Mouse (Mus musculus) midbrain, embryonic 15.5 days (tissue): Measurements from ENCODE around the gene Zfp273. TPM values are rescaled to one million over a fixed set of nuclear protein-coding genes. Genes with fewer than 3 reads are reported as not detected.
"Not testable (repeated sequence)": the region's sequence is repeated elsewhere in the genome, so short reads cannot be mapped to it uniquely, and the experiment has no call there.

Source experiments
- ATAC-seq: fragments of 200-750 bp; cut with Nextera tagmentation; replicated peaks from 2 replicates; pipeline ENCODE4 v1.8.0; 2017; ENCODE audit warnings: moderate TSS enrichment
- H3K27ac ChIP-seq: fragments of 300-500 bp; sonication (generic); 2 replicates; pipeline ENCODE4 v1.5.1; 2015; ENCODE audit warnings: mild to moderate bottlenecking, inconsistent platforms
- H3K27me3 ChIP-seq: fragments of 300-500 bp; sonication (generic); replicated peaks from 2 replicates; pipeline ENCODE4 v1.6.1; 2015; ENCODE audit warnings: inconsistent platforms
- H3K36me3 ChIP-seq: fragments of 300-500 bp; sonication (generic); replicated peaks from 2 replicates; pipeline ENCODE4 v1.6.1; 2015; ENCODE audit warnings: inconsistent platforms
- H3K4me1 ChIP-seq: fragments of 300-500 bp; sonication (generic); 2 replicates; pipeline ENCODE4 v1.6.1; 2015; ENCODE audit warnings: inconsistent platforms
- H3K4me2 ChIP-seq: fragments of 300-500 bp; sonication (generic); 2 replicates; pipeline ENCODE4 v1.6.1; 2015; ENCODE audit warnings: inconsistent platforms, mild to moderate bottlenecking, moderate library complexity
- H3K4me3 ChIP-seq: fragments of 300-500 bp; sonication (generic); 2 replicates; pipeline ENCODE4 v1.5.1; 2015; ENCODE audit warnings: mild to moderate bottlenecking, inconsistent platforms
- H3K9ac ChIP-seq: fragments of 300-500 bp; sonication (generic); 2 replicates; pipeline ENCODE4 v1.6.1; 2015; ENCODE audit warnings: mild to moderate bottlenecking, inconsistent platforms
- H3K9me3 ChIP-seq: fragments of 300-500 bp; sonication (generic); 2 replicates; pipeline ENCODE4 v1.6.1; 2016; ENCODE audit warnings: inconsistent platforms
- WGBS: fragments of 180-500 bp; shearing (Covaris S2); methylation state at CpG from one replicate; pipeline ENCODE4 v1.1.7; 2015; ENCODE audit warnings: mixed read lengths; 5-methylcytosine and 5-hydroxymethylcytosine counted together
- polyA plus RNA-seq: library from polyadenylated mRNA; unstranded; fragments of >200 nt; fragmentation: Nextera tagmentation; extraction: Ambion mirVana; gene quantifications from 2 replicates; pipeline ENCODE4 v1.2.1, GENCODE M21; 2015

Gene Zfp273
- 14.4 and 14.5 TPM in 2 replicates for polyA plus RNA-seq

- peak within 1 kb of the TSS; percentile 91 for H3K27ac ChIP-seq
- peaks cover 3% of the 10 kb centered on the region for H3K9me3 ChIP-seq
- H3K9ac ChIP-seq = peak within 1 kb of the TSS; percentile 74
- H3K36me3 ChIP-seq = peaks cover 6% of the 10 kb centered on the region; the same call in 1 of the 2 replicates
- no peaks in the 10 kb centered on the region for H3K27me3 ChIP-seq
- peak within 1 kb of the TSS; percentile 69 for H3K4me2 ChIP-seq
- WGBS = 4% methylated on average over 31 of the region's 31 CpGs
- peak; percentile 97 for ATAC-seq
- H3K4me3 ChIP-seq = peak within 1 kb of the TSS; percentile 95
- peaks cover 6% of the 10 kb centered on the region; the same call in 1 of the 2 replicates for H3K4me1 ChIP-seq
Measured at GRCm38 (mm10) chr13:67813710-67814660, at the start of gene Zfp273. Gene Zfp273, plus strand, starts transcription at chr13:67813740.

DNA sequence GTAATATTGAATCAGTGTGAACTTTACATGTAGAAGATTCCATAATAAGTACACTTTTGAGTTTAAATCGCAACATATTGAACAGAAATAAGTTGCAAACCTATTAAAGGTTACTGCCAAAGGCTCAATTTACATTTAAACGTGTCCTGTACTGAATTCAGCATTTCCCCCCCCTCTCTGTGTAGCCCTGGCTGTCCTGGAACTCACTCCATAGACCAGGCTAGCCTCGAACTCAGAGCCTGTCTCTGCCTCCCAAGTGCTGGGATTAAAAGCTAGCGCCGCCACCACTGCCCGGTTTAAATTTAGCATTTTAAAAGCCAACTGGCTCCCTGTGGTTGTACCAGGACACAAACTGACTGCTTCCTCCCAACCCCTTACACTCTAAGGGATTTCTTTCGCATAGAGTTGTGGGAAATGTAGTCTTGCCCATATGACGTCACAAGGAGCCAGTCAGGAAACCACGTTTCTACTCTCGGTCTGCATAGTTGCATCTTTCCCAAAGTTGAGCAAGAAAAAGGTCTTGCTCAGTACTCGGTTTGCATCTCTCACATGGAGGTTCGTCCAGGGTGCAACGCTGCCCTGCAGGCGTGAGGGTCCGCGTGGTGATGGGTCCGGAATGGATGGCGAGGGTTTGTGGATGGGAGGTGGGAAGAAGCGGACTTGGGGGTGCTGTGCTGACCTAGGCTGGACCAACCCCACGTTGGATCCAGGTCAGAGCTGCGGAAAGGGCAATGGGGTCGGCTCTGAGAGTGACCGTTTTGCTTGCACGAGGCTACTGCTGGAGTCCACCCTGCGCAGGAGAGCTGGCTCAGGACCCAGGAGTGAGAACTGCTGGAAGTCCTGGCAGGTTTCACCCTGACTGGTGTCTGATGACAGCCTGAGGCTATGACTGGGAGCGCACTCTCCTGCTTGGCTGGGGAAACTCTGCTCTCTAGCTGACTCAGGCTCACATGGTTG, 34.0 kb upstream of the Zfp273 start, which contains the start of gene Zfp493:
Gene Zfp493, plus strand, starts transcription at position 429 of the 957 bp plus-strand sequence.
- peak within 1 kb of the TSS; percentile 43 for H3K27ac ChIP-seq
- peak within 1 kb of the TSS; percentile 62 for H3K4me3 ChIP-seq
- ATAC-seq = peak; percentile 98

DNA sequence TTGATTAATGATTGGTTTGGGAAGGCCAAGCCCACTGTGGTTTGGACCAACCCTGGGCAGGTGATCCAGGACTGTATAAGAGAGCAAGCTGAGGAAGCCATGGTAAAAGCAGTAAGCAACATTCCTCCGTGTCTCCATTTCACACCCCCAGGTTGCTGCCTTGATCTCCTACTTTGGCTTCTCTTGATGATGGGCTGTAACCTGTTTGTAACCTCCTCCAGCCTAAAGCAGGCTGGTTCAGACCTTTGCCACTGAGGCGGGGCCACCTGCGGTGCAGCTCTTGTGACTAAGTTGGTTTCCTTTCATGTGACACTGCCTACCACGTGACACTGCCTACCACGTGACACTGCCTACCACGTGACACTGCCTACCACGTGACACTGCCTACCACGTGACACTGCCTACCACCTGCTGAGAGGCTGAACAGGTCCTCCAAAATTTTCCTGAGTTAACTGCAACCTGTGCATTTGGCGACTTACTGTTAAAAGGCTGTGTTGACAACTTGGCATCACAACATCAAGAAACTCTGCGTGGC, 21.6 kb upstream of the Zfp273 start:
- no peaks in the 10 kb centered on the region for H3K27me3 ChIP-seq
- no peak overlapping the region for H3K4me3 ChIP-seq
- H3K4me2 ChIP-seq = no peak overlapping the region
- no peaks in the 10 kb centered on the region for H3K36me3 ChIP-seq
- no peaks in the 10 kb centered on the region for H3K4me1 ChIP-seq
- no peak overlapping the region for H3K27ac ChIP-seq
- WGBS = 94% methylated on average over 10 of the region's 10 CpGs
- no peaks in the 10 kb centered on the region; the same call in 1 of the 2 replicates for H3K9me3 ChIP-seq
- ATAC-seq = no peak
- no peak overlapping the region for H3K9ac ChIP-seq

More for the DNA sequence above, 34.0 kb upstream of the Zfp273 start, which contains the start of gene Zfp493:
- Histone ChIP-seq H3K9ac (peak within 1 kb of the TSS; percentile 64), H3K4me1 (peaks cover 6% of the 10 kb centered on the region), H3K27me3 (no peaks in the 10 kb centered on the region), H3K4me2 (peak within 1 kb of the TSS; percentile 76), H3K36me3 (no peaks in the 10 kb centered on the region), H3K9me3 (no peaks in the 10 kb centered on the region)
- 8% methylated on average over 26 of the region's 26 CpGs for WGBS

DNA sequence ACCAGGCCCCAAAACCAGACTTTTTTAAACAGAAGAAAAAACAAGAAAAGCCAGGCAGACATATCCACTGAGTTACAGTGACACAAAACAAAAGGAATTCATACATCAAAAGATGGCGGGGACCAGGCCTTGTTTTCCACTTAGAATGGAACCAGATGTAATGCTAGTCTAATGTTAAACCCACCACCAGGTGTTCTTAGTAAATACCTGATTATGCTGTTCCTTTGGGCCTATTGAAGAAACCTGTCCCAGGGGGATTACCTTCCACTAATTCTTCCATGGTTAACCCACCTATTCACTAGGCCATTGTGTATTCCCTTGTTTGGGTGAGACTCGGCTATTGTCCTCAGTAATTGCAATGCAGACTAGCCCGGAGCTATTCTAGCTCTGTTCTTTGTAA, 14.9 kb upstream of the Zfp273 start:
- ATAC-seq = no peak
- Histone ChIP-seq H3K9me3 (no peaks in the 10 kb centered on the region), H3K27ac (no peak overlapping the region), H3K36me3 (no peaks in the 10 kb centered on the region), H3K27me3 (no peaks in the 10 kb centered on the region), H3K4me3 (no peak overlapping the region), H3K9ac (no peak overlapping the region), H3K4me2 (no peak overlapping the region), H3K4me1 (no peaks in the 10 kb centered on the region)
- WGBS = 58% methylated on average over 3 of the region's 3 CpGs

DNA sequence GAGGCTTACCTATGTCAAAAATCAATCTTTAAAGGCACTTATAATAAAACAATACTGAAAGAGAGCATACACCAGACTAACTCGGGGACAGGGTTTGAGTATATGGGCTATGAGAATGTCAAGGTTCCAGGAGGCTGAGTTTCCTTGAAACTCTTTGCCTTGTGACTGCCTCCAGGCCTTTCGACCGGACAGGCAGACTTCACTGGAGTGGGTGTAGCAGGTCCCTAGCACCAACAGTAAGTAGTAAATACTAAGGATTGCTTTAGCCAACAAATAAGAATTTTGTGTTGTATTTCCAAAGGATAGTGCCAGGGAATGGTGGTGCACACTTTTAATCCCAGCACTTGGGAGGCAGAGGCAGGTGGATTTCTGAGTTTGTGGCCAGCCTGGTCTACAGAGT, 14.4 kb upstream of the Zfp273 start:
- H3K4me3 ChIP-seq, H3K27me3 ChIP-seq, H3K36me3 ChIP-seq, H3K9me3 ChIP-seq, H3K4me2 ChIP-seq, H3K27ac ChIP-seq, ATAC-seq, H3K4me1 ChIP-seq, H3K9ac ChIP-seq: not testable (repeated sequence)
- WGBS = 80% methylated on average over 3 of the region's 3 CpGs

DNA sequence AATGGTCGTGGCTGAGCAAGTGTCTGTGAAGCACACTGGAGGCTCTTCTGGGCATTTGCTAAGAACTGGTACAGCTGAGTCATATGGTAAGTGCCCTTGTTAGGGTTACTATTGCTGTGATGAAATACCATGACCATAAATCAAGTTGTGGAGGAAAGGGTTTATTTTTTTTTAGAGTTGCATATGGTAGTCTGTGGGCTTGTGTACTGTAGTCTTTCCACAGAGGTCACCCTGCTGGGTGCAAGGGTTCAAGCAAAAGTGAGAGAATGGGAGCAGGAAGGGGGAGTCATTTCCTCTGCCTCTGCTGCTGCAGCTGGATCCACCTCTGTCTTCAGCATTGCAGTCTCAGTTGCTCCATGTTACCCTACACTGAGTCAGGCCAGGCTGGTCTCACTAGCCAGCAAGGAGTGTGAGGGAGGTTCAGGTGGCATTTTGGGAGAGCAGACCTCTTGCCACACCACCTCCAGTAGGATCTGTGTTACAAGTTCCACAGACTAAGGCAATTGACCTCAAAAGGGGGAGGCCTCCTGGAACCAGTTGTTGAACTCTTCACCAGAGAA, 1.8 kb upstream of the Zfp273 start:
- no peak overlapping the region for H3K27ac ChIP-seq
- H3K9me3 ChIP-seq = no peaks in the 10 kb centered on the region
- ATAC-seq = no peak
- H3K4me3 ChIP-seq = no peak overlapping the region
- H3K4me1 ChIP-seq = peaks cover 6% of the 10 kb centered on the region; the same call in 1 of the 2 replicates
- H3K4me2 ChIP-seq = no peak overlapping the region
- no peak overlapping the region for H3K9ac ChIP-seq
- H3K27me3 ChIP-seq = no peaks in the 10 kb centered on the region
- H3K36me3 ChIP-seq = no peaks in the 10 kb centered on the region
- 73% methylated on average over 1 of the region's 1 CpGs for WGBS

- Histone ChIP-seq H3K27me3 (no peaks in the 10 kb centered on the region), H3K9me3 (no peaks in the 10 kb centered on the region; the same call in 1 of the 2 replicates), H3K36me3 (no peaks in the 10 kb centered on the region), H3K27ac (peak overlapping the region; percentile 91; the same call in 1 of the 2 replicates), H3K4me2 (peak overlapping the region; percentile 69), H3K9ac (peak overlapping the region; percentile 74; the same call in 1 of the 2 replicates), H3K4me1 (peaks cover 6% of the 10 kb centered on the region; the same call in 1 of the 2 replicates), H3K4me3 (peak overlapping the region; percentile 95)
- ATAC-seq = peak; percentile 34; the same call in 1 of the 2 replicates
- 80% methylated on average over 8 of the region's 8 CpGs for WGBS
Measured at GRCm38 (mm10) chr13:67812961-67813709, 405 bp upstream of the Zfp273 start.

- Histone ChIP-seq H3K9ac (no peak overlapping the region), H3K36me3 (peaks cover 23% of the 10 kb centered on the region), H3K27ac (no peak overlapping the region), H3K27me3 (no peaks in the 10 kb centered on the region), H3K4me1 (peaks cover 3% of the 10 kb centered on the region; the same call in 1 of the 2 replicates), H3K4me3 (no peak overlapping the region), H3K9me3 (peaks cover 3% of the 10 kb centered on the region), H3K4me2 (no peak overlapping the region)
- 95% methylated on average over 1 of the region's 1 CpGs for WGBS
- ATAC-seq = no peak
Measured at GRCm38 (mm10) chr13:67818636-67819035, 5.1 kb downstream of the Zfp273 start.

GRCm38 (mm10) chr13:67830911-67831336, 17.4 kb downstream of the Zfp273 start, which contains the start of gene Gm10037:
Gene Gm10037, plus strand, starts transcription at chr13:67831106.
- H3K4me3 ChIP-seq = peak within 1 kb of the TSS; percentile 58
- peak; percentile 89 for ATAC-seq
- H3K4me2 ChIP-seq = peak within 1 kb of the TSS; percentile 55
- peaks cover 11% of the 10 kb centered on the region for H3K36me3 ChIP-seq
- H3K27me3 ChIP-seq = no peaks in the 10 kb centered on the region
- peak within 1 kb of the TSS; percentile 39 for H3K9ac ChIP-seq
- peak within 1 kb of the TSS; percentile 57 for H3K27ac ChIP-seq
- WGBS = 4% methylated on average over 14 of the region's 14 CpGs
- no peaks in the 10 kb centered on the region for H3K4me1 ChIP-seq
- no peaks in the 10 kb centered on the region for H3K9me3 ChIP-seq

GRCm38 (mm10) chr13:67833137-67833536, 19.6 kb downstream of the Zfp273 start:
- H3K27ac ChIP-seq, H3K4me3 ChIP-seq, H3K9ac ChIP-seq, H3K4me1 ChIP-seq, H3K9me3 ChIP-seq, H3K36me3 ChIP-seq, H3K27me3 ChIP-seq, H3K4me2 ChIP-seq: not testable (repeated sequence)
- ATAC-seq = 0 out of 2 replicates have a peak, but pooled peaks have one; percentile 30

GRCm38 (mm10) chr13:67843775-67844118, 30.2 kb downstream of the Zfp273 start:
- Histone ChIP-seq H3K36me3 (no peaks in the 10 kb centered on the region), H3K27ac (peak overlapping the region; percentile 77), H3K9me3 (no peaks in the 10 kb centered on the region), H3K4me1 (peaks cover 11% of the 10 kb centered on the region), H3K4me2 (peak overlapping the region; percentile 60), H3K4me3 (peak overlapping the region; percentile 43), H3K27me3 (no peaks in the 10 kb centered on the region), H3K9ac (peak overlapping the region; percentile 61)
- WGBS = 40% methylated on average over 6 of the region's 6 CpGs
- no peak; the same call in 1 of the 2 replicates for ATAC-seq
